Mouse (Mus musculus): ENCODE data around the gene Adra2c.

The Adra2c gene

GRCm38 (mm10) chr5:35278019-35278418 lies at the start of gene Adra2c:
Gene Adra2c (plus strand): TSS chr5:35278319.
- no peak for DNase-seq (ENCODE audit: low spot score in 2 of 2)

GRCm38 (mm10) chr5:35233142-35233541 lies 45.0 kb upstream of the Adra2c start:
- DNase-seq (ENCODE audit: low spot score in 2 of 2) = no peak

- DNase-seq (ENCODE audit: low spot score in 2 of 2) = no peak
These were observed 40.4 kb upstream of the Adra2c start for GRCm38 (mm10) chr5:35237757-35238156.

- DNase-seq (ENCODE audit: low spot score in 2 of 2) = no peak
These were observed 39.5 kb upstream of the Adra2c start for GRCm38 (mm10) chr5:35238627-35239026.

GRCm38 (mm10) chr5:35241556-35241955 lies 36.6 kb upstream of the Adra2c start:
- DNase-seq (ENCODE audit: low spot score in 2 of 2) = no peak

GRCm38 (mm10) chr5:35244204-35244603 lies 33.9 kb upstream of the Adra2c start:
- peak in 1 of 2 experiments; percentile 16 for DNase-seq (ENCODE audit: low spot score in 2 of 2)

GRCm38 (mm10) chr5:35245555-35246273 lies 32.4 kb upstream of the Adra2c start:
- peak; percentile 25 to 43 for DNase-seq (ENCODE audit: low spot score in 2 of 2)

- no peak for DNase-seq (ENCODE audit: low spot score in 2 of 2)
These were observed 23.0 kb upstream of the Adra2c start for GRCm38 (mm10) chr5:35254964-35255716.

GRCm38 (mm10) chr5:35263716-35264115 lies 14.4 kb upstream of the Adra2c start:
- no peak for DNase-seq (ENCODE audit: low spot score in 2 of 2)

GRCm38 (mm10) chr5:35267486-35267885 lies 10.6 kb upstream of the Adra2c start:
- no peak for DNase-seq (ENCODE audit: low spot score in 2 of 2)

GRCm38 (mm10) chr5:35275356-35275755 lies 2.8 kb upstream of the Adra2c start:
- no peak for DNase-seq (ENCODE audit: low spot score in 2 of 2)

- peak; percentile 38 to 50 for DNase-seq (ENCODE audit: low spot score in 2 of 2)
These were observed 899 bp downstream of the Adra2c start for GRCm38 (mm10) chr5:35278741-35279695.

GRCm38 (mm10) chr5:35279696-35280001 lies 1.5 kb downstream of the Adra2c start:
- no peak for DNase-seq (ENCODE audit: low spot score in 2 of 2)

GRCm38 (mm10) chr5:35280002-35280782 lies 2.1 kb downstream of the Adra2c start:
- peak; percentile 11 to 25 for DNase-seq (ENCODE audit: low spot score in 2 of 2)

GRCm38 (mm10) chr5:35280783-35281165 lies 2.7 kb downstream of the Adra2c start:
- DNase-seq (ENCODE audit: low spot score in 2 of 2) = no peak

GRCm38 (mm10) chr5:35285281-35285680 lies 7.2 kb downstream of the Adra2c start:
- no peak for DNase-seq (ENCODE audit: low spot score in 2 of 2)

- no peak for DNase-seq (ENCODE audit: low spot score in 2 of 2)
These were observed 8.1 kb downstream of the Adra2c start for GRCm38 (mm10) chr5:35286190-35286589.

- no peak for DNase-seq (ENCODE audit: low spot score in 2 of 2)
These were observed 21.5 kb downstream of the Adra2c start for GRCm38 (mm10) chr5:35299621-35300020.

- no peak for DNase-seq (ENCODE audit: low spot score in 2 of 2)
These were observed 26.1 kb downstream of the Adra2c start for GRCm38 (mm10) chr5:35304191-35304590.

GRCm38 (mm10) chr5:35305332-35305731 lies 27.2 kb downstream of the Adra2c start:
- no peak for DNase-seq (ENCODE audit: low spot score in 2 of 2)

GRCm38 (mm10) chr5:35306692-35307091 lies 28.6 kb downstream of the Adra2c start:
- no peak for DNase-seq (ENCODE audit: low spot score in 2 of 2)
